Comparison of ENCODE assay signal across 8 mouse cellular contexts in the genomic region with DNA sequence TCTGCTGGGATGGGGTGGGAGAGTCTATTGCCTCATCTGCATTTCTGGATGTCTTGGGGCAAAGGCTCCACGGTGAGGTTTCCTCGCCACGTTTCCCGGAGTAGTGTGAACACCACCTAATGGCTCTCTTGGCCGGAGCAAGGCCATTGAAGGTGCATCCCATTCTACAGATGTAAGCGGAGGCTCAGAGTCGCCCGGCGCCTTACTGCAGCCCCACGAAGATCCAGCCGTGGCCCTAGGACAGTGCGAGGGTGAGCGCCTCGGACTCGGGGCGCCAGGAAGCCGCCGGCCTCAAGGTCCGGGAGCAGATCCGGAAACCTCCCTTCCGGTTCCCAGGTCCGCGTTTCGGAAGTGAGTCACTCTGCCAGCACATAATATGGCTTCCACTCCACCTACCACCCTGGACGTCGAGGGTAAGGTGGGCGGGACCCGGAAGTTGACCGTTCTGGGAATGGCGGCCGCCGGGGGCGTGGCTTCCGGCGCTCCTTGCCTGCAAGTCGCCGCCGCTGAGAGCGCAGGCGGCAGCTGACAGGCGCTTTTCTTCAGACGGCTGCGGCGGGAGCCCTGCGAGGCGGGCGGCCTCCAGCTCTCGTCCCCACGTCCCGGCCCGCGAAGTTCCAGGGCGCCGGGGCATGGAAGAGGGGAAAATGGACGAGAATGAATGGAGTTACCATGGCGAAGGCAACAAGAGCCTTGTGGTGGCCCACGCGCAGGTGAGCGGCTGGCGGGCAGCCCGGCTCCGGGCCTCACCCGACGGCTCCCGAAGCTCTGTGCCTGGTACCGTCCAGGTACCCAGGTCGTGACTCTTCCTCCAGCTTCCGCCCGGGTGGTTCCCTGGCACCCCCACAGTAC. TPM values are rescaled to one million over a fixed set of nuclear protein-coding genes. Genes with fewer than 3 reads are reported as not detected.
A peak's percentile ranks its signal among the peaks of the same experiment; 100 is the strongest.
DNase-seq lines count a peak whose midpoint lies in the region; ATAC-seq and TF ChIP-seq lines count a peak whose summit lies in the region.

A gene (plus strand): TSS at position 496 of the 852 bp plus-strand sequence.

- peak within 1 kb of the TSS; percentile 85 for H3K9ac ChIP-seq in heart, embryonic 12.5 days
- peak within 1 kb of the TSS; percentile 74 for H3K9ac ChIP-seq in kidney, postnatal 0 days (ENCODE audit: low read depth, low read length)
- H3K9ac ChIP-seq in liver, embryonic 11.5 days (ENCODE audit: low read depth, low read length) = peak within 1 kb of the TSS; percentile 90
- peak within 1 kb of the TSS; percentile 76 for H3K9ac ChIP-seq in stomach, embryonic 14.5 days (replicated peaks; ENCODE audit: low read depth, low read length)

- peak within 1 kb of the TSS; percentile 93 for H3K4me3 ChIP-seq in heart, embryonic 12.5 days
- peak within 1 kb of the TSS; percentile 60 for H3K4me3 ChIP-seq in kidney, postnatal 0 days (replicated peaks; ENCODE audit: low read depth, low read length)
- H3K4me3 ChIP-seq in liver, embryonic 11.5 days (ENCODE audit: low read depth, low read length) = peak within 1 kb of the TSS; percentile 91
- H3K4me3 ChIP-seq in stomach, embryonic 14.5 days (ENCODE audit: low read depth, low read length) = peak within 1 kb of the TSS; percentile 87

- H3K36me3 ChIP-seq in heart, embryonic 12.5 days = peaks cover 3% of the 10 kb centered on the region; the same call in 1 of the 2 replicates
- H3K36me3 ChIP-seq in kidney, postnatal 0 days (ENCODE audit: insufficient read depth, low read length) = no peaks in the 10 kb centered on the region
- H3K36me3 ChIP-seq in liver, embryonic 11.5 days (ENCODE audit: control insufficient read depth, insufficient read depth, low read length) = no peaks in the 10 kb centered on the region
- no peaks in the 10 kb centered on the region for H3K36me3 ChIP-seq in stomach, embryonic 14.5 days (ENCODE audit: control insufficient read depth, insufficient read depth, low read length)

- ATAC-seq in erythroid progenitor cell, adult 5-6 weeks (replicated peaks; ENCODE audit: low FRiP score, poor library complexity, severe bottlenecking) = peak; percentile 98
- ATAC-seq in heart, embryonic 12.5 days (ENCODE audit: insufficient number of reproducible peaks, low FRiP score) = peak; percentile 97
- peak; percentile 98 for ATAC-seq in kidney, postnatal 0 days (replicated peaks; ENCODE audit: low FRiP score, low read depth)
- ATAC-seq in liver, embryonic 11.5 days (replicated peaks; ENCODE audit: low FRiP score) = peak; percentile 99
- peak; percentile 99 for ATAC-seq in stomach, embryonic 14.5 days (ENCODE audit: insufficient number of reproducible peaks, insufficient read depth, low FRiP score, low read depth)

- DNase-seq in CD4-positive helper T cell, adult 2 months (ENCODE audit: low read depth, low spot score) = peak; percentile 97
- peak; percentile 94 for DNase-seq in brain, embryonic 18.5 days (ENCODE audit: low read depth, low spot score)
- peak; percentile 99 for DNase-seq in kidney, postnatal 0 days (ENCODE audit: low spot score)
- peak; percentile 98 for DNase-seq in liver, embryonic 11.5 days (ENCODE audit: low spot score)
- DNase-seq in naive thymus-derived CD4-positive, alpha-beta T cell, adult 2 months (ENCODE audit: low read depth) = peak; percentile 96

- H3K4me1 ChIP-seq in heart, embryonic 12.5 days (replicated peaks) = peaks cover 23% of the 10 kb centered on the region
- H3K4me1 ChIP-seq in kidney, postnatal 0 days (replicated peaks; ENCODE audit: insufficient read depth, low read length) = peaks cover 17% of the 10 kb centered on the region; the same call in 1 of the 2 replicates
- peaks cover 21% of the 10 kb centered on the region for H3K4me1 ChIP-seq in liver, embryonic 11.5 days (replicated peaks; ENCODE audit: control insufficient read depth, insufficient read depth, low read length)
- H3K4me1 ChIP-seq in stomach, embryonic 14.5 days (ENCODE audit: control insufficient read depth, insufficient read depth, low read length) = peaks cover 14% of the 10 kb centered on the region

- H3K27ac ChIP-seq in heart, embryonic 12.5 days (ENCODE audit: poor library complexity, severe bottlenecking) = peak within 1 kb of the TSS; percentile 73
- peak within 1 kb of the TSS; percentile 89 for H3K27ac ChIP-seq in kidney, postnatal 0 days
- peak within 1 kb of the TSS; percentile 79 for H3K27ac ChIP-seq in liver, embryonic 11.5 days (ENCODE audit: low read depth, low read length)
- H3K27ac ChIP-seq in stomach, embryonic 14.5 days (ENCODE audit: low read length) = peak within 1 kb of the TSS; percentile 83; the same call in 1 of the 2 replicates

- under 1% methylated on average over 69 of the region's 69 CpGs for WGBS in heart, embryonic 12.5 days
- WGBS in kidney, postnatal 0 days = under 1% methylated on average over 69 of the region's 69 CpGs
- WGBS in liver, embryonic 11.5 days = under 1% methylated on average over 69 of the region's 69 CpGs
- under 1% methylated on average over 69 of the region's 69 CpGs for WGBS in stomach, embryonic 14.5 days

- H3K9me3 ChIP-seq in heart, embryonic 12.5 days (replicated peaks) = no peaks in the 10 kb centered on the region
- H3K9me3 ChIP-seq in kidney, postnatal 0 days (replicated peaks; ENCODE audit: low read length) = no peaks in the 10 kb centered on the region
- no peaks in the 10 kb centered on the region for H3K9me3 ChIP-seq in liver, embryonic 11.5 days (ENCODE audit: control insufficient read depth, low read length)
- H3K9me3 ChIP-seq in stomach, embryonic 14.5 days (ENCODE audit: control insufficient read depth, low read depth, low read length) = no peaks in the 10 kb centered on the region

- peak; percentile 17; the same call in 1 of the 2 replicates for TF ChIP-seq CTCF in kidney, postnatal 0 days (IDR thresholded peaks at IDR 0.05; ENCODE audit: low read depth)

- H3K27me3 ChIP-seq in heart, embryonic 12.5 days (replicated peaks) = 0 out of 2 replicates have a peak, but pooled peaks cover 4% of the 10 kb centered on the region
- no peaks in the 10 kb centered on the region for H3K27me3 ChIP-seq in kidney, postnatal 0 days (ENCODE audit: insufficient read depth, low read length)
- H3K27me3 ChIP-seq in liver, embryonic 11.5 days (replicated peaks; ENCODE audit: control insufficient read depth, insufficient read depth, low read length) = no peaks in the 10 kb centered on the region
- no peaks in the 10 kb centered on the region for H3K27me3 ChIP-seq in stomach, embryonic 14.5 days (ENCODE audit: control insufficient read depth, insufficient read depth, low read length)

- H3K4me2 ChIP-seq in heart, embryonic 12.5 days = peak within 1 kb of the TSS; percentile 97
- H3K4me2 ChIP-seq in kidney, postnatal 0 days (ENCODE audit: low read length) = peak within 1 kb of the TSS; percentile 72
- H3K4me2 ChIP-seq in liver, embryonic 11.5 days = peak within 1 kb of the TSS; percentile 96
- peak within 1 kb of the TSS; percentile 91 for H3K4me2 ChIP-seq in stomach, embryonic 14.5 days (replicated peaks; ENCODE audit: low read depth, low read length)

RNA-seq across cellular contexts. Expression of the gene that starts here (rescaled TPM):
- 1.4 and 1.7 TPM in 2 replicates for total RNA-seq in erythroid progenitor cell, adult 5-6 weeks (2015; ENCODE audit: low replicate concordance)
- total RNA-seq in erythroid progenitor cell, adult 5-6 weeks (2017; ENCODE audit: low replicate concordance) = 3.7 TPM in 2 replicates
- polyA plus RNA-seq in heart, embryonic 12.5 days (2016; fragmentation: Nextera tagmentation; extraction: Ambion mirVana) = 13.1 and 14.0 TPM in 2 replicates
- polyA plus RNA-seq in kidney, postnatal 0 days (2015; fragmentation: Nextera tagmentation; extraction: Ambion mirVana) = 13.5 and 14.3 TPM in 2 replicates
- 19.0 and 23.7 TPM in 2 replicates for polyA plus RNA-seq in liver, embryonic 11.5 days (2014; fragmentation: Nextera tagmentation; extraction: Ambion mirVana)
- polyA plus RNA-seq in stomach, embryonic 14.5 days (2014; fragmentation: Nextera tagmentation; extraction: Ambion mirVana) = 16.3 and 17.8 TPM in 2 replicates

Comparison
In these comparisons a context has a peak if more than half of its experiments do, and no peak if none do; other contexts are left out.
1. Peak in every context shown above with its lines: DNase-seq, ATAC-seq, H3K4me3 ChIP-seq and H3K27ac ChIP-seq.